Mouse (Mus musculus) embryo, embryonic 11.5 days (tissue): ENCODE data around the gene Skint4.

Experiments
- DNase-seq: peaks from one replicate; pipeline ENCODE4 v3.0.0-alpha.2; 2012; ENCODE audit warnings: low read depth, low spot score

Gene Skint4

DNA sequence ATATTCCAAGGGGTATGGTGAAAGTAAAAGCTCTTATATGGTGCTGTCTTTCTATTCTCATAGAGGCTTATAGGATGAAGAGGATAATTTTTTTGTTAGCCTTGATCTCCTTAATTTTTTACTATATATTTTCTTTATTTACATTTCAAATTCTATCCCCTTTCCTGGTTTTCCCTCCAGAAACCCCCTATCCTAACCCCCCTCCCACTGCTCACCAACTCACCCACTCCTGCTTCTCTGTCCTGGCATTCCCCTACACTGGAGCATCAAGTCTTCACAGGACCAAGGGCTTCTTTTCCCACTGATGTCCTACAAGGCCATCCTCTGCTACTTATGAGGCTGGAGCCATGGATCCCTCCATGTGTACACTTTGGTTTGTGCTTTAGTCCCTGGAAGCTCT is at the start of gene Skint4:
Gene Skint4, plus strand, starts transcription at position 301 of the 400 bp plus-strand sequence.
- no peak for DNase-seq
